Mouse (Mus musculus): ENCODE results near the gene Inpp5k.

DNA sequence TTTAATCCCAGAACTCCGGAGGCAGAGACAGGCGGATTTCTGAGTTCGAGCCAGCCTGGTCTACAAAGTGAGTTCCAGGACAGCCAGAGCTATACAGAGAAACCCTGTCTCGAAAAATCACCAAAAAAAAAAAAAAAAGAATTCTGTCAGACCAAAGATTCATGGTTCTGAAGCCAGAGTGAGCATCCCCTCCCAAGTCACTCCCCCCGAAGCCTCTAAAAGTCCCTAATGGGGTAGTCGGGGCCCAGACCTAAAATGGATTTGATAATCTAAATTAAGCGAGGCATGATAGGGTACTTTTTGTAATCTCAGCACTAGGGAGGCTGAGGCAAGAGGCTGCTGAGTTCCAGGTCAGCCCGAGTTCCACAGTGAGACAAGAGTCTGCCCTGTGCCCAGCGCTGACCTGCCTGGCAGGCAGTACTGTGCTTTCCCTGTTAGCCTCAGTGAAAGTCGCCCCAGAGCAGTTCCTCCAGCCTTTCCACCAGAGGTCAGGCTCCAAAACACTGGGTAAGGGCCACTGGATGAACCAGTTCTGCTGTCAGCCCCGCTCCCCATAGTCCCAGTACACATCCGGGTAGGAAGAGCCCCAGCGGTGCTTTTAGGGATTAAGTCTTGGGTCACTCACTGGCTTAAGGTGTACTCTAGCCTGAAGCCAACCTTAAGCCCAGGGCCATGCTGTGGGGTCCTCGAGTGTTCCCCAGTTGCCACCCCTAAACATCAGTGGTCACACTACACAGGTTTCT is 22.3 kb downstream of the Inpp5k start:
- no peak for TF ChIP-seq CTCF (conservative IDR thresholded peaks at IDR 0.05; ENCODE audit: low read length)
- no peak for TF ChIP-seq NANOG (IDR thresholded peaks at IDR 0.05; ENCODE audit: borderline replicate concordance, low read length)
- TF ChIP-seq POU5F1 (IDR thresholded peaks at IDR 0.05; ENCODE audit: borderline replicate concordance, low read length) = no peak

All from E14TG2a.4 (cell line).